Mouse (Mus musculus) forebrain, postnatal 0 days (tissue): ENCODE measurements around the gene Prap1. TPM values are rescaled to one million over a fixed set of nuclear protein-coding genes. Genes with fewer than 3 reads are reported as not detected.
A peak's percentile ranks its signal among the peaks of the same experiment; 100 is the strongest.
"Not testable (repeated sequence)": the region's sequence is repeated elsewhere in the genome, so short reads cannot be mapped to it uniquely, and the experiment has no call there.

Experiments
- ATAC-seq: fragments of 200-750 bp; cut with Nextera tagmentation; 2 replicates; pipeline ENCODE4 v1.8.0; 2017; ENCODE audit warnings: mild to moderate bottlenecking, moderate library complexity
- DNase-seq: peaks from one replicate; pipeline ENCODE4 v3.0.0-alpha.2; 2015
- H3K27ac ChIP-seq: fragments of 300-500 bp; sonication (generic); 2 replicates; pipeline ENCODE4 v1.5.1; 2014; ENCODE audit warnings: low read depth, mild to moderate bottlenecking, antibody characterized with exemption, low read length, moderate library complexity, mixed read lengths
- H3K27me3 ChIP-seq: fragments of 300-500 bp; sonication (generic); 2 replicates; pipeline ENCODE4 v1.6.1; 2014; ENCODE audit warnings: mild to moderate bottlenecking, low read length, mixed read lengths; ENCODE audit not compliant: insufficient read depth
- H3K36me3 ChIP-seq: fragments of 300-500 bp; sonication (generic); 2 replicates; pipeline ENCODE4 v1.6.1; 2014; ENCODE audit warnings: mild to moderate bottlenecking, moderate library complexity; ENCODE audit not compliant: insufficient read depth
- H3K4me1 ChIP-seq: fragments of 300-500 bp; sonication (generic); 2 replicates; pipeline ENCODE4 v1.6.1; 2014; ENCODE audit warnings: antibody characterized with exemption; ENCODE audit not compliant: insufficient read depth
- H3K4me2 ChIP-seq: fragments of 300-500 bp; sonication (generic); 2 replicates; pipeline ENCODE4 v1.6.1; 2014; ENCODE audit warnings: low read depth, mild to moderate bottlenecking, moderate library complexity
- H3K4me3 ChIP-seq: fragments of 300-500 bp; sonication (generic); 2 replicates; pipeline ENCODE4 v1.5.1; 2014; ENCODE audit warnings: low read depth, low read length, mixed read lengths
- H3K9ac ChIP-seq: fragments of 300-500 bp; sonication (generic); 2 replicates; pipeline ENCODE4 v1.6.1; 2014; ENCODE audit warnings: mild to moderate bottlenecking
- H3K9me3 ChIP-seq: fragments of 300-500 bp; sonication (generic); 2 replicates; pipeline ENCODE4 v1.6.1; 2016; ENCODE audit warnings: low read length
- CTCF ChIP-seq: sonication (generic); IDR thresholded peaks from 2 replicates; pipeline ENCODE4 v1.5.1; 2016; ENCODE audit warnings: antibody characterized with exemption, control low read depth, low read depth
- WGBS: fragments of 180-500 bp; shearing (Covaris S2); extraction: QIAGEN DNeasy Blood & Tissue Kit; methylation state at CpG from one replicate; pipeline ENCODE4 v1.1.7; 2014; 5-methylcytosine and 5-hydroxymethylcytosine counted together
- polyA plus RNA-seq: library from polyadenylated mRNA; unstranded; fragments of >200 nt; fragmentation: Nextera tagmentation; extraction: Ambion mirVana; gene quantifications from 2 replicates; pipeline ENCODE4 v1.2.1, GENCODE M21; 2015
- total RNA-seq: library from RNA; depleted of rRNA; stranded (reverse); fragments of >200 nt; gene quantifications from 2 replicates; pipeline ENCODE4 v1.2.3, GENCODE M21; 2014

Prap1 gene
- total and polyA plus RNA-seq, 2 experiments from 2014 or later = not detected

DNA sequence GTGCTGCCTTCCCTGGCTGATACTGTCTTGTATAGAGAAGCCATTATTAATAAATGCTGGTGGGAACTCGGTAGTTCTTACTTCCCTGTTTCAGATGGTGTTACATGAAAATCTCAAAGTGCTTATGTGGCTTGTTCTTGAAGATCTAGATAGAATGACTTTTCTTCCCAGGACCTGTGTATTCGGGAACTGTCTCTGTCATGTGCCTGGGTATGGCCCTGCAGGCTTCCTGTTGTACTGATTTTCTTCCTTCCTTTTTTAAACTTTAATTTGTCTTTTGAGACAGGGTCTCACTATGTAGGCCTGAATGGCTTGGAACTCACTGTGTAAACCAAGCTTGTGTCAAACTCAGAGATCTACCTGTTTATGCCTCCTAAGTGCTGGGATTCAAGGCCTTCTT is 34.7 kb downstream of the Prap1 start:
- no peak overlapping the region for H3K9ac ChIP-seq
- no peak overlapping the region for H3K4me2 ChIP-seq
- no peaks in the 10 kb centered on the region for H3K36me3 ChIP-seq
- 97% methylated on average over 2 of the region's 2 CpGs for WGBS
- H3K27me3 ChIP-seq = no peaks in the 10 kb centered on the region
- no peak overlapping the region for H3K27ac ChIP-seq
- DNase-seq (no peak), ATAC-seq (no peak)
- H3K9me3 ChIP-seq = no peaks in the 10 kb centered on the region
- no peak for TF ChIP-seq CTCF
- no peak overlapping the region for H3K4me3 ChIP-seq
- 0 out of 2 replicates have a peak, but pooled peaks cover 3% of the 10 kb centered on the region for H3K4me1 ChIP-seq

GRCm38 (mm10) chr7:140132184-140132583 is 39.0 kb downstream of the Prap1 start:
- H3K27me3 ChIP-seq, H3K9ac ChIP-seq, H3K27ac ChIP-seq, ATAC-seq, H3K36me3 ChIP-seq, H3K4me2 ChIP-seq, H3K9me3 ChIP-seq, H3K4me1 ChIP-seq, DNase-seq, H3K4me3 ChIP-seq: not testable (repeated sequence)
- WGBS = 91% methylated on average over 7 of the region's 7 CpGs

GRCm38 (mm10) chr7:140134033-140134432 is 40.8 kb downstream of the Prap1 start:
- not testable (repeated sequence) for H3K4me2 ChIP-seq, H3K9ac ChIP-seq, DNase-seq, H3K27me3 ChIP-seq, H3K9me3 ChIP-seq, H3K4me3 ChIP-seq, ATAC-seq, H3K27ac ChIP-seq, H3K36me3 ChIP-seq, H3K4me1 ChIP-seq
- 93% methylated on average over 5 of the region's 7 CpGs for WGBS

DNA sequence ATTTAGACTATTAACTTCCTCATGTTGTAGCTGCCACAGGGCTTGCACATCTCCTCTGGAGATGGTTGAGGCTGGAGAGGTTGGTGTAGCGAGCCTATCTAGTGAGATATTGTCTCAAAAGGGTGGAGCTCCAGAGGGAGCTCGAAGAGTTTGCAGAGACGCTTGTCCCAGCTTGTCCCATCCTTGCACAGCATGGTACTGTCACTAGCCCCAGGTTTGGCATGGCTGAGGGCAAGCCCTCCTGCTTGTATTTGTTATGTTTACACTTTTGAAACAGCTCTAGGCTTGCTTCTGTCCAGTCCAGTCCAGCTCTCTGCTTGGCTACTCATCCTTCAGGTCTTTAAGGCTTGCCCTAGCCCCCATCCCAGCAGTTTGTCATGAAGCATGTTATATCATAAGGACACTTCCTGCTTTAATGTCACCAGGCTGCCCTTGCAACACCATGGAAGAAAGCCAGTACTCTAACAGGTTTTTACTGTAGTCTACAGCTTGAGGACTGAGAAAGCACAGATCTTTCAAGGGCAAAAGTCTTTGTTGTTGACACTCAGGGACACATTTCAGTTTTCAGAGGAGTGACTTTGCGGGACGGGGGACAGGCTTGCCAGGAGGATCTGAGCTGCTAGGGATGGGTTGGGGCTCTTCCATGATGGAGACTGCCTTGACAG is 42.0 kb downstream of the Prap1 start:
- H3K36me3 ChIP-seq = no peaks in the 10 kb centered on the region
- 88% methylated on average over 5 of the region's 5 CpGs for WGBS
- TF ChIP-seq CTCF = no peak
- no peak overlapping the region for H3K4me3 ChIP-seq
- H3K9ac ChIP-seq = no peak overlapping the region
- H3K27me3 ChIP-seq = no peaks in the 10 kb centered on the region
- H3K4me1 ChIP-seq = peaks cover 4% of the 10 kb centered on the region; the same call in 1 of the 2 replicates
- no peak overlapping the region for H3K27ac ChIP-seq
- H3K9me3 ChIP-seq = no peaks in the 10 kb centered on the region
- DNase-seq (no peak), ATAC-seq (no peak)
- H3K4me2 ChIP-seq = no peak overlapping the region

DNA sequence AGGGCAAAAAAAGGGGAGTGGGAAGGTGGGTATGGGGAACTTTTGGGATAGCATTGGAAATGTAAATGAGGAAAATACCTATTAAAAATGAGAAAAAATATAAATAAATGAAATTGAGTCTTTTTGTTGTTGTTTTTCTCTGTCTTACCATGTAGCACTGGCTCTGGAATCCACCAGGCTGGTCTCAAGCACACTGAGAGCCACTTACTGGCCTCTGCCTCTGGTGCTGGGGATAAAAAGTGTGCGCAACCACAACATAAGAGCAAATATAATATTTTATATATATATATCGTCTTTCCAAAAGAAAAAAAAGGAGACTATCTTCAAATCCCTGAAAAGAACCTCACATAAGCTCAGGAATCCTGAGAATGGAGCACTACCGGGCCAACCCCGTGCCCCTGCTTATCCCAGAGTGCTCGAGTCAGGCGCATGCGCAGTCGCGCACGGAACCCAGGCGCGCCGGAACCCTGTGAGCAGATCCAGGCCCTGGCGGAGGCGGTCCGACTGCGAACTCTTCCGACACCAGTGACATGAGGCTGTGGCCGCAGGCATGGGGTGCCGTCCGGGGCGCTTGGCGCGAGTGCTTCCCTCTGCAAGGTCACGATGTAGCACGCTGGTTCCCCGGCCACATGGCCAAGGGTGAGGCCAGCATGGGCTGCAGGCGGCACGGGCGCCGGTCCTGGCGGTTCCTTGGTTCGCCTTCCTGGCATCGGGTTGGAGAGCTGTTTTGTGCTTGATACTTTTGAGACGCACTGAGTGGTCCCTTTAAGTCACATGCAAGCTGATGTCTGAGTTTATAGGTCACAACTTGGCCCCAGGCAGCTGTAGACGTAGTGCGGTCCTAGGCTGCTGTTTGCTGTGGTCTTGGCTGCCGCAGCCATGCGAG is 44.2 kb downstream of the Prap1 start, which contains the start of gene Mtg1:
Mtg1 (plus strand) TSS at position 430 of the 886 bp plus-strand sequence.
- peak; percentile 99 for ATAC-seq
- H3K27me3 ChIP-seq = no peaks in the 10 kb centered on the region
- H3K27ac ChIP-seq = peak within 1 kb of the TSS; percentile 89
- no peak for TF ChIP-seq CTCF
- H3K4me2 ChIP-seq = peak within 1 kb of the TSS; percentile 79
- H3K4me3 ChIP-seq = peak within 1 kb of the TSS; percentile 70
- no peaks in the 10 kb centered on the region for H3K36me3 ChIP-seq
- WGBS = 2% methylated on average over 39 of the region's 39 CpGs
- DNase-seq = peak; percentile 98
- H3K9me3 ChIP-seq = no peaks in the 10 kb centered on the region
- H3K4me1 ChIP-seq = peaks cover 4% of the 10 kb centered on the region; the same call in 1 of the 2 replicates
- peak within 1 kb of the TSS; percentile 81 for H3K9ac ChIP-seq

DNA sequence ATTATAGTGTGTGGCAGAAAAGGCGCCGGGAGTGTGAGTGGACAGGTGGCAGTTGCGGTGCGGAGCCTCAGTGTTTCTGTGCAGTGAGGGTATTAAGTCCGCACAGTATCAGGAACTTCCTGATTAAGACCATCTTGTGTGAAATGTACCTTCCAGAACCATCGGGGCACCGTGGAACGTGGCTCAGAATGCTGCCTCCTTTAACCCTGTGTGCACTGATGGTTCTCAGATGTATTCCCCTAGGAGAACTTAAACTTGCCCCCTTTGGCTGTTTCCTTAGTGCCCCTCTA is 44.8 kb downstream of the Prap1 start:
- peak overlapping the region; percentile 70 for H3K4me3 ChIP-seq
- H3K9ac ChIP-seq = peak overlapping the region; percentile 81
- H3K27ac ChIP-seq = peak overlapping the region; percentile 89
- no peaks in the 10 kb centered on the region for H3K27me3 ChIP-seq
- ATAC-seq (no peak), DNase-seq (no peak)
- WGBS = 3% methylated on average over 8 of the region's 8 CpGs
- peaks cover 4% of the 10 kb centered on the region; the same call in 1 of the 2 replicates for H3K4me1 ChIP-seq
- no peak for TF ChIP-seq CTCF
- H3K9me3 ChIP-seq = no peaks in the 10 kb centered on the region
- H3K36me3 ChIP-seq = no peaks in the 10 kb centered on the region
- peak overlapping the region; percentile 79 for H3K4me2 ChIP-seq

DNA sequence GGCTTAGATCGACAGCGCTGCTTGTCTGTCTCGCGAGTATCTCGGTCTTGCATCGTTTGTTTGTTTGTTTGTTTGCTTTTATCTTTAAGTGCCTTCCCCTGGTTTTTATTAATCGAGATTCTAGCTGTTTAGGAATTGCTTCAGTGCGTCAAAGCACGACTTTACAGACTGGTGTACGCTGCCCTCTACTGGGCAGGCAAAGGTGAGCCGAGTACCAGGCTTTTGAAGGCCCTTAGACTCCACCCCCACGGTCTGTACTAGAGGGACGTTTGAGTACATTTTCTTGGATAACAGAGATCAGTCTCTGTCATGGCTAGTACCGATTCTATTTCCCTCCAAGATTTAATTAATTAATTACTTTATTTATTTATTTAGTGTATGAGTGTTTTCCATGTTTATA is 48.2 kb downstream of the Prap1 start:
- WGBS = 6% methylated on average over 14 of the region's 14 CpGs
- peak; percentile 50 for DNase-seq
- Histone ChIP-seq H3K9me3 (no peaks in the 10 kb centered on the region), H3K4me2 (no peak overlapping the region), H3K9ac (no peak overlapping the region), H3K4me1 (peaks cover 4% of the 10 kb centered on the region; the same call in 1 of the 2 replicates), H3K27ac (no peak overlapping the region), H3K27me3 (no peaks in the 10 kb centered on the region), H3K36me3 (no peaks in the 10 kb centered on the region), H3K4me3 (no peak overlapping the region)
- ATAC-seq = no peak
- TF ChIP-seq CTCF = peak; percentile 67
